Mouse (Mus musculus): Measurements from ENCODE around the gene Ffar2. TPM values are rescaled to one million over a fixed set of nuclear protein-coding genes. Genes with fewer than 3 reads are reported as not detected.

Gene Ffar2
- total and polyA plus RNA-seq, 2 experiments from 2014 or later, result 0.05 TPM; not detected in 1

GRCm38 (mm10) chr7:30820854-30821445 is 2.6 kb downstream of the Ffar2 start:
- DNase-seq (ENCODE audit: low spot score) (no peak), ATAC-seq (ENCODE audit: insufficient read depth, low read depth) (no peak)
- Histone ChIP-seq H3K27me3 (ENCODE audit: control insufficient read depth, insufficient read depth, low read length) (no peaks in the 10 kb centered on the region), H3K4me2 (ENCODE audit: low read depth, low read length) (no peak overlapping the region), H3K4me1 (ENCODE audit: control insufficient read depth, insufficient read depth) (no peaks in the 10 kb centered on the region), H3K9me3 (replicated peaks; ENCODE audit: control insufficient read depth, low read length) (no peaks in the 10 kb centered on the region), H3K36me3 (replicated peaks; ENCODE audit: control insufficient read depth, insufficient read depth, low read length) (no peaks in the 10 kb centered on the region), H3K9ac (replicated peaks; ENCODE audit: low read depth, low read length) (no peak overlapping the region), H3K4me3 (ENCODE audit: low read depth, low read length) (no peak overlapping the region), H3K27ac (ENCODE audit: low read depth) (no peak overlapping the region)
- no peak for TF ChIP-seq CTCF (IDR thresholded peaks at IDR 0.05; ENCODE audit: low read depth)
- TF ChIP-seq EP300 (IDR thresholded peaks at IDR 0.05; ENCODE audit: low read depth), result no peak
- WGBS, result 55% methylated on average over 7 of the region's 7 CpGs

- no peak for DNase-seq (ENCODE audit: low spot score)
- TF ChIP-seq CTCF (IDR thresholded peaks at IDR 0.05; ENCODE audit: low read depth), result no peak
- no peak for TF ChIP-seq EP300 (IDR thresholded peaks at IDR 0.05; ENCODE audit: low read depth)
- Histone ChIP-seq H3K4me3 (ENCODE audit: low read depth, low read length) (no peak overlapping the region), H3K9ac (replicated peaks; ENCODE audit: low read depth, low read length) (no peak overlapping the region), H3K4me2 (ENCODE audit: low read depth, low read length) (no peak overlapping the region), H3K9me3 (replicated peaks; ENCODE audit: control insufficient read depth, low read length) (no peaks in the 10 kb centered on the region), H3K27me3 (ENCODE audit: control insufficient read depth, insufficient read depth, low read length) (no peaks in the 10 kb centered on the region), H3K4me1 (ENCODE audit: control insufficient read depth, insufficient read depth) (no peaks in the 10 kb centered on the region), H3K36me3 (replicated peaks; ENCODE audit: control insufficient read depth, insufficient read depth, low read length) (no peaks in the 10 kb centered on the region), H3K27ac (ENCODE audit: low read depth) (no peak overlapping the region)
- no peak for ATAC-seq (ENCODE audit: insufficient read depth, low read depth)
- 63% methylated on average over 6 of the region's 6 CpGs for WGBS
Measured at GRCm38 (mm10) chr7:30820131-30820530, 3.4 kb downstream of the Ffar2 start.

DNA sequence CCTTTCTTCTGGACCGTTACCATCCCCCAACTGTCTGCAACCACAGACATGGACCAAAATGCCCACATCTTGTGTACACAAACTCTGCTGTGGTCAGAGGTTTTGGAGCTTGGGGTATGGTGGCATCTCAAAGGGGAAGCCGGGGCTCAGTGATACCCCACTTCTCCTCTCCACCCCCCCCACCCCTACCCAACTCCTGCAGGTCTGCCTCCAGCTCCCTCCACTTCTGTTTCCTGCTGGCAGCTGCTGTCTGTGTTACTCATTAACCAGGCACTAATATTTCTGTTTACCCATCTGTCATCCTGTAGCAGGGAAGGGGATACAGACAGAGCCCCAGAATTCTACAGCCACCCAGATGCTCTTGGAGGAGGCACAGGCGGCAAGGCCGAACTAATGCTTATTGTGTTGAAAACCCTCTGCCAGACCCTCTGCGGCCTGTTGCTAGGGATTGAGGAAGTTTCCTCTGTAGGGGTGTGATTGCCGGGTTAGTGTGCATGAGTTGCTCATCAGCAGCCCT is 11.2 kb downstream of the Ffar2 start:
- DNase-seq (ENCODE audit: low spot score), result no peak
- H3K4me1 ChIP-seq (ENCODE audit: control insufficient read depth, insufficient read depth), result no peaks in the 10 kb centered on the region
- no peak overlapping the region for H3K27ac ChIP-seq (ENCODE audit: low read depth)
- no peak overlapping the region for H3K4me3 ChIP-seq (ENCODE audit: low read depth, low read length)
- WGBS, result 80% methylated on average over 6 of the region's 6 CpGs
- ATAC-seq (ENCODE audit: insufficient read depth, low read depth), result no peak
- no peaks in the 10 kb centered on the region for H3K36me3 ChIP-seq (replicated peaks; ENCODE audit: control insufficient read depth, insufficient read depth, low read length)
- H3K4me2 ChIP-seq (ENCODE audit: low read depth, low read length), result no peak overlapping the region
- no peaks in the 10 kb centered on the region for H3K27me3 ChIP-seq (ENCODE audit: control insufficient read depth, insufficient read depth, low read length)
- no peaks in the 10 kb centered on the region for H3K9me3 ChIP-seq (replicated peaks; ENCODE audit: control insufficient read depth, low read length)
- no peak overlapping the region for H3K9ac ChIP-seq (replicated peaks; ENCODE audit: low read depth, low read length)
- TF ChIP-seq EP300 (IDR thresholded peaks at IDR 0.05; ENCODE audit: low read depth) (no peak), CTCF (IDR thresholded peaks at IDR 0.05; ENCODE audit: low read depth) (no peak)

DNA sequence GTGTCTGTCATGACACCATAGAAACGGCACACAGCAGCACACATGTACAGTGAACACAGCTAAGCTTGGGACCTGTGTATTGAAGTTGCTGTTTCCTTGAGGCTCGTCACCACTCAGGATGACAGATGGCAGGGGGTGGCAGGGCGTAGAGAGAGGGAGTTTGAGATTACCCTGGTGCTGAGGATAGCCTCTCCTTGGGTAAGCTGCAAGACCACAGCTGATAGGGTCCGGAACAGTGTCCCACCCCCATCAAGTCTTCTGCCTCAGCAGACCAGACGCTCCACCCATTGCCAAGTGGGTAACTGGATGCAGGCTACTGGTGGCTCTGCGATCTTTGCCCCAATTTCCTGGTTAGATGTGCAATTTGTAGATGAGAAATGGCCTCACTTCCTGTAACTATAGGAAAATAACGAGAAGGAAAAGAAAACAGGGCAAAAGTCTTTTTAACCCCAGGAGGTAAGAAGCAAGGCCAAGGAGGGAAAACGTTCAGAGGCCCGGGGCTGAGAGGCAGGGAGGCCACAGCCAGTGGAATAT is 11.8 kb downstream of the Ffar2 start:
- Histone ChIP-seq H3K4me2 (ENCODE audit: low read depth, low read length) (no peak overlapping the region), H3K27me3 (ENCODE audit: control insufficient read depth, insufficient read depth, low read length) (no peaks in the 10 kb centered on the region), H3K9me3 (replicated peaks; ENCODE audit: control insufficient read depth, low read length) (no peaks in the 10 kb centered on the region), H3K9ac (replicated peaks; ENCODE audit: low read depth, low read length) (no peak overlapping the region), H3K27ac (ENCODE audit: low read depth) (no peak overlapping the region), H3K36me3 (replicated peaks; ENCODE audit: control insufficient read depth, insufficient read depth, low read length) (no peaks in the 10 kb centered on the region), H3K4me3 (ENCODE audit: low read depth, low read length) (no peak overlapping the region), H3K4me1 (ENCODE audit: control insufficient read depth, insufficient read depth) (no peaks in the 10 kb centered on the region)
- WGBS, result 36% methylated on average over 9 of the region's 9 CpGs
- no peak for DNase-seq (ENCODE audit: low spot score)
- TF ChIP-seq EP300 (IDR thresholded peaks at IDR 0.05; ENCODE audit: low read depth), result no peak
- no peak for TF ChIP-seq CTCF (IDR thresholded peaks at IDR 0.05; ENCODE audit: low read depth)
- ATAC-seq (ENCODE audit: insufficient read depth, low read depth), result no peak

- Histone ChIP-seq H3K4me3 (ENCODE audit: low read depth, low read length) (no peak overlapping the region), H3K4me1 (ENCODE audit: control insufficient read depth, insufficient read depth) (no peaks in the 10 kb centered on the region), H3K36me3 (replicated peaks; ENCODE audit: control insufficient read depth, insufficient read depth, low read length) (no peaks in the 10 kb centered on the region), H3K4me2 (ENCODE audit: low read depth, low read length) (no peak overlapping the region), H3K27me3 (ENCODE audit: control insufficient read depth, insufficient read depth, low read length) (no peaks in the 10 kb centered on the region), H3K27ac (ENCODE audit: low read depth) (no peak overlapping the region), H3K9ac (replicated peaks; ENCODE audit: low read depth, low read length) (no peak overlapping the region), H3K9me3 (replicated peaks; ENCODE audit: control insufficient read depth, low read length) (no peaks in the 10 kb centered on the region)
- DNase-seq (ENCODE audit: low spot score), result no peak
- TF ChIP-seq CTCF (IDR thresholded peaks at IDR 0.05; ENCODE audit: low read depth) (peak; percentile 9; the same call in 1 of the 2 replicates), EP300 (IDR thresholded peaks at IDR 0.05; ENCODE audit: low read depth) (no peak)
- no peak for ATAC-seq (ENCODE audit: insufficient read depth, low read depth)
- 51% methylated on average over 6 of the region's 6 CpGs for WGBS
Measured at GRCm38 (mm10) chr7:30810319-30810718, 13.3 kb downstream of the Ffar2 start.

- H3K9me3 ChIP-seq (replicated peaks; ENCODE audit: control insufficient read depth, low read length), result no peaks in the 10 kb centered on the region
- H3K36me3 ChIP-seq (replicated peaks; ENCODE audit: control insufficient read depth, insufficient read depth, low read length), result no peaks in the 10 kb centered on the region
- DNase-seq (ENCODE audit: low spot score) (no peak), ATAC-seq (ENCODE audit: insufficient read depth, low read depth) (no peak)
- TF ChIP-seq CTCF (IDR thresholded peaks at IDR 0.05; ENCODE audit: low read depth), result peak; percentile 23; the same call in 1 of the 2 replicates
- TF ChIP-seq EP300 (IDR thresholded peaks at IDR 0.05; ENCODE audit: low read depth), result no peak
- H3K27ac ChIP-seq (ENCODE audit: low read depth), result no peak overlapping the region
- no peaks in the 10 kb centered on the region for H3K4me1 ChIP-seq (ENCODE audit: control insufficient read depth, insufficient read depth)
- no peak overlapping the region for H3K4me3 ChIP-seq (ENCODE audit: low read depth, low read length)
- no peak overlapping the region for H3K4me2 ChIP-seq (ENCODE audit: low read depth, low read length)
- H3K9ac ChIP-seq (replicated peaks; ENCODE audit: low read depth, low read length), result no peak overlapping the region
- no peaks in the 10 kb centered on the region for H3K27me3 ChIP-seq (ENCODE audit: control insufficient read depth, insufficient read depth, low read length)
- 46% methylated on average over 6 of the region's 6 CpGs for WGBS
Measured at GRCm38 (mm10) chr7:30805924-30806323, 17.7 kb downstream of the Ffar2 start.

All from heart, postnatal 0 days (tissue).